Mouse (Mus musculus): ENCODE results near the gene Myo10.

Myo10 gene

GRCm38 (mm10) chr15:25794123-25794522, 171.8 kb downstream of the Myo10 start:
- DNase-seq (ENCODE audit: low read depth in 2 of 2, low spot score in 2 of 2): no peak

- no peak for DNase-seq (ENCODE audit: low read depth in 2 of 2, low spot score in 2 of 2)
These were observed 173.2 kb downstream of the Myo10 start for GRCm38 (mm10) chr15:25795496-25795895.

DNA sequence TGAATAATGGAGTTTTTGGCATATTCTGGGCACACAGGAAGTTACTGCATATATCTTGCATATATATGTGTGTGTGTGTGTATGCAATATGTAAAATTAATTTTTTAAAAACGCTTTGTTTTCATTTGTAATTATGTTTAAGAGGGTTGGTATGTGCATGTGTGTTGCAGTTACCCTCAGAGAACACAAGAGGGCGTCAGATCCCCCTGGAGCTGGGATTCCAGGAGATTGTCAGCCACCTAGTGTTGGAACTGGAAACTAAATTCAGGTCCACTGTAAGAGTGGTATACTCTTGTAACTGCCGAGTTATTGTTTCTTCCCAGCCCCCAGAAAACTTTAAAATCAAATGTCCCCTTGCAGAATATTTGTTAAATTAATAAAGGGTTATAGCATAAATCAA, 174.0 kb downstream of the Myo10 start:
- DNase-seq (ENCODE audit: low read depth in 2 of 2, low spot score in 2 of 2): peak; percentile 12 to 18

GRCm38 (mm10) chr15:25797179-25797578, 174.9 kb downstream of the Myo10 start:
- no peak for DNase-seq (ENCODE audit: low read depth in 2 of 2, low spot score in 2 of 2)

GRCm38 (mm10) chr15:25797888-25798287, 175.6 kb downstream of the Myo10 start:
- no peak for DNase-seq (ENCODE audit: low read depth in 2 of 2, low spot score in 2 of 2)

DNA sequence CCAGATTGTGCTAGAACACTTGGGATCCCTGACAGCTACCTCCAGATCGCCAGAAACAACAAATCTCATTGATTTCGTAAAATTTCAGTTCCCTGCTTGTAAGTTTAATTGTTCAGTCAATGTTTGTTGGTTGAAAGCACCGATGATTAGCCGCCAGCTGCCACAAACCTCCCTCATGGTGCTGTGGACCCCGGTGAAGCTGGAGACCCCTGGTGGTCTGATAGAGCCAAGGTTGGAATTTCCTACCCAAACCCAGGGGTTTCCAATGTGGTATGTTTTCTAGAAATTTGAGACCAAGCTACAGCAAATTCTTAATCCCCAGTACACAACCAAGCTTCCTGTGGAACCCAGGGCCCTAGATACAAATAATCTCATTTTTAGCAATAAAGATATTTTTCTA, 179.4 kb downstream of the Myo10 start:
- no peak for DNase-seq (ENCODE audit: low read depth in 2 of 2, low spot score in 2 of 2)

GRCm38 (mm10) chr15:25802194-25802593, 179.9 kb downstream of the Myo10 start:
- no peak for DNase-seq (ENCODE audit: low read depth in 2 of 2, low spot score in 2 of 2)

- DNase-seq (ENCODE audit: low read depth in 2 of 2, low spot score in 2 of 2): no peak
These were observed 180.8 kb downstream of the Myo10 start for GRCm38 (mm10) chr15:25803111-25803510.

DNA sequence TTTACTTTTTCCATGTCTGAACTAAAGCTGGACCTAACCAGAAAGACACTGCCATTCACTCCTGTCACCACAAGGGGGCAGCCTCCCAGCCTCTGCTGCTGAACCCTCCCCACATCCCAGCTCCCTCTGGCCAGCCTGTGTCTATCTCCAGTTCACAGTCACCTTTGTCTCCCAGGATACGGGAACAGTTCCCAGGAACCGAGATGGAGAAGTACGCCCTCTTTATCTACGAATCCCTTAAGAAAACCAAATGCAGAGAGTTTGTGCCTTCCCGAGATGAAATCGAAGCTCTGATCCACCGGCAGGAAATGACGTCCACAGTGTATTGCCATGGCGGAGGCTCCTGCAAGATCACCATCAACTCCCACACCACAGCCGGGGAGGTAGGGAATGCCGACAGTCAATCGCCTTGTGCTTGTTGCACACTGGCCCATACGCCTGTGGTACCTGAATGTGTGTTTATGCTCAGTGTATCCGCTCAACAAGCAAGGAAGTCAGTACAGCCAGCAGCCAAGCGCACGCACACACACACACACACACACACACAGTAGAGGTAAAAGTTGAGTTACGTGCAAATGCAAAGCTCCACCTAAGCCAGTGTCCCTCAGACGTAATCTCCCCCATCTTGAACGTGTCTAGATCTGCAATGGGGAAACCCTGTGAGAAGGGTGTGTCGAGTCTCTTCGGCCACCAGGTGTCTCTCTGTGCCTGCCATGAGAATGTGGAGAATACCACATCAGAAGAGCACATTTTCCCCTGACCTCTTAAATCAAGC, 183.2 kb downstream of the Myo10 start:
- peak; percentile 45 to 61 for DNase-seq (ENCODE audit: low read depth in 2 of 2, low spot score in 2 of 2)

DNA sequence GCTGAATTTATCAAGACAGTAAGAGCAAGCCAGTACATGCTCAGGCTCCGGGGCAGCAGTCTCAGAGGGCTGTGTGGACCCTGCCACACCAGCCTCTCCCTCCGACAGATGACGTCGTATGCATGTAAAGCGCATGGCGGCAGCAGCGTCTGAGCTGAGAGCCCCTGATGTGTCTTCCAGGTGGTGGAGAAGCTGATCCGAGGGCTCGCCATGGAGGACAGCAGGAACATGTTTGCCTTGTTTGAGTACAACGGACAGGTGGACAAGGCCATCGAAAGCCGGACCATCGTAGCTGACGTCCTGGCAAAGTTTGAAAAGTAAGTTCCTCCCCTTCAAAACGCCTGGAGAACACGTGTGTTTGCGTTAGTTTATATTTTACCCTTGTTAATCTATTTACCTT, 184.0 kb downstream of the Myo10 start:
- DNase-seq (ENCODE audit: low read depth in 2 of 2, low spot score in 2 of 2): no peak

DNA sequence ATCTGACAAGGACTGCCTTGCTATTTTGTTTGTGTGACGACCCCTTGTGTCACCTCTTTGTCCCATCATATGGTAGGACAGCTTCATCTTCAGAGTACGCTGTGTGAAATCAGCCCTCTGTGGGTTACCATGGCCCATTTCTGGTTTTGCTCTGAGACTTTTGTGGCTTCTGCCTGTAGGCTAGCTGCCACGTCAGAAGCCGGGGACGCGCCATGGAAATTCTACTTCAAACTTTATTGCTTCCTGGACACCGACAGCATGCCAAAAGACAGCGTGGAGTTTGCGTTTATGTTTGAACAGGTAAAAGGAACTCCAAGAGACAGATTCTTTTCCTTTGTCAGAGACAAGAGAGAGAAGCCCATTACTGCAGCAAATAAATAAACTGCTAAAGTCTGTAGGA, 184.6 kb downstream of the Myo10 start:
- no peak for DNase-seq (ENCODE audit: low read depth in 2 of 2, low spot score in 2 of 2)

DNA sequence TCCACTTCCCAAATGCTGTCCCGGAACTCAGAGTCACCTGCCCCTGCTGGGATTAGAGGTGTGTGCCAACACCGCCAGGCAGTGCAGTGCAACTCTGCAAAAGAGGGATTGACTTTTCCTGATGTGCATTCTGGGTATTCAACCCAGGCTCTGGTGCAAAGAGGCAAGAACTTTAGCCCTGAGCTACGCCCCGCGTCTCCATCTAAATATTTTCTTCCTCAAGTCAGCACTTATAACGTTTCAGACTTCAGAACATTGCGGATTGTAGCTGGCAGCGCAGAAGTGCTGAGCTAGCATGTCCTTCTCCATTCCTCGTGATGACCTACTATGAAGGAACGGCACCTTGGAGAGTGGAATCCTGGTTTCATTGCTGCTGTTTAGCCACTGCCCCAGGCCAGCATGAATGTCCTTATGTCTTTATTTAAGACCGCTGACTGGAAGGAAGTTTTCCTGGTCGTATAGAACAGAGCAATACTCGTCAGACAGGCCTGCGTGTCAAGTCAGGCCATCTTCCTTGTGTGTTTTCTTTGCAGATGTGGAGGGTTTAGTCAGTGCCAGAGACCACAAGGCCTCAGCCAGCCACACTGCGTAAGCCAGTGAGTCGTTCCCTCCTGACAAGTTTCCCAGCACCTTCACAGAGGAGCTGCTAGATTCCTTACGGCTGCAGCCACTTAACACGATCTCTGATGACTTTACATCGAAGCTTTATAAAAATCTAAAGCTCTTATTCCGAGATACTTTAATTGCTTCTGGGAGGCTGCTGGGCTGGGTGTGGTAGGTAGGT, 186.5 kb downstream of the Myo10 start:
- DNase-seq (ENCODE audit: low read depth in 2 of 2, low spot score in 2 of 2): no peak

DNA sequence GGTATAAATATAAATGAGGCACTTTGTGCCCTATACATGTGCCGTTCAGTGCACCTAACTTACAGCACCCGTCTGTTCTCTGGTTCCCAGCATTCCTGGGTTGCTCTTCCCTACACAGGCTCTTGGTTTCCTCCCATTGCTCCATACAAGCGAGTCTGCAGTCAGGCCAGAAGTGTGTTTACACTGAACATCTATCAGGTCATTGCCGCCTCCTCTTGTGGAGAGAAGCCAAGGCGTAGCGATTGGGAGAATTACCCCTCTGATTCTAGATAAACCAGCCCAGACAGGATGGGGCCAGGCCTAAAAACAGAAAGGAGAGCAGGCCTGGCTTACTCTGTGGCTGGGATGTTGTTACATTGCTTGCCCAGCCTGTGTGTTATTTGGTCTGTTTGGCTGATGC, 187.3 kb downstream of the Myo10 start:
- no peak for DNase-seq (ENCODE audit: low read depth in 2 of 2, low spot score in 2 of 2)

DNA sequence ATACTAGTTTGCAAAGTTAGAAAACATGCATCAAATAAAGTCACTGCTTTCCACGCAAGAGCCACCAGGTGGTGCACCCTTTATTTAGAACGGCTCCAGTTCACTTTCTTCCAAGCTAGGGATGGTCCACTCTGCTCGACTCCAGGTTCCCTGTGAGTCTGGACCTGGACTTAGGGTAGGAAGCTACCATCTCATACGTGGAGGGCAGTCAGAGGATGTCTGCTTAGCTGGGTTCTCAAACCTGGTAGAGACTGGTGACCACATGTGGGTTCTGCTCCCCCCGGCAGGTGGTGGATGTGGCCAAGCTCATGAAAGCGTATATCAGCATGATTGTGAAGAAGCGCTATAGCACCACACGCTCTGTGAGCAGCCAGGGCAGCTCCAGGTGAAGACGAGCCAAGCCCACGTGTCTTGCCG, 189.5 kb downstream of the Myo10 start:
- DNase-seq (ENCODE audit: low read depth in 2 of 2, low spot score in 2 of 2): peak; percentile 21 to 49

DNA sequence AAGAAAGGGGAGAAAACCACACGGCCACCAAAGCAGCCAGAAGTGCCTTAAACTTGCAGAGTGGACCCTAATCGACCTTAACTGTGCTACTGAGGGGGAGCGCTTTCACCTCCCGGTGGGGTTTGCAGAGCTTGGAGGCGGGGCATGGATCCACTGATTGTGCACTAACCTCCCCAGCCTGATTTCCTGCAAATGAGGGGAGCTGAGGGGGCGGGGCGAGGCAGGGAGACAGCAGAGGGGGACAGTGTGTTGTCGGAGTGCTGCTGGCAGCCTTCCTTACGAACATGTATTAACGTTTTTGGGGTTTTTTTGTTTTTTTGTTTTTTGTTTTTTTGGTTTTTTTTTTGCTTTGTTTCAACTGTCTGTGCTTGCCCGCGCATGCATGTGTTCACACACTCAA, 190.2 kb downstream of the Myo10 start:
- peak in 1 of 2 experiments; percentile 18 for DNase-seq (ENCODE audit: low read depth in 2 of 2, low spot score in 2 of 2)

GRCm38 (mm10) chr15:25814535-25814934, 192.2 kb downstream of the Myo10 start:
- no peak for DNase-seq (ENCODE audit: low read depth in 2 of 2, low spot score in 2 of 2)

GRCm38 (mm10) chr15:25817191-25817590, 194.9 kb downstream of the Myo10 start:
- DNase-seq (ENCODE audit: low read depth in 2 of 2, low spot score in 2 of 2): no peak

DNA sequence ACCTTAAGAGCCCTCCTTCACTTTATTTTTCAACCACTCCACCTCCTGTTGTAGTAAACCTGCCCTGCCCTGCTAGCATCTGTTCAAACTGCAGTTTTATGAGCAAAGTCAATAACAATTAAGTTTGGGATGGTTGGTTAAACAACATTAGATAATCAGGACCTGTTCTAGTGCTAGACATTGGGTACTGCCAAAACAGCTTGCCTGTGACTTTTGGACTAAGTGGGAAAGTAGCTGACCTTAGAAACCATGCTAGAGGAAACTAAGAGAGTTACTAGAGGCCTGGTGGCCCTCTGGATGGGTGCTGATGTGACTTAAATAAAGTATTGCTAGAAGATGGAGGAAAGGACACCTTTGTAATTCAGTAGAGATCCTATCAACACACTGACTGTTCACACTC, 199.7 kb downstream of the Myo10 start:
- DNase-seq (ENCODE audit: low read depth in 2 of 2, low spot score in 2 of 2): no peak

DNA sequence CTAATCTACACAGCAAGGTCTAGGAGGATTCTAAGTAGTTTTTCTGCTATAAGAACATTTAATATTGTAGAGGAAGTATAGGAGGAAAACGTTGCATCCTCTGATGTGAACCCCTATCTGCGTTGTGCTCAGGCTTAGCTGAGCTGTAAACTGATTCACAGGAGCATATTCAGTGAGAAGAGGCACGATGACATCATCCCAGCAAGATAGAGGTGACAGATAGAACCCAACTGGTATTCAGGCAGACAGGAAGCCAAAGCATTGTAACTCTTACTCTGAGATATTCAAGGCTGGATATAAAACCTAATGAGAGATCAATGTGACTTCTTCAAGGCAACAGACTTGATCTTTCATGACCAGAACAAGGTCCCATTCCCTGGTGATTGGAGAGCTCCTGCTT, 200.3 kb downstream of the Myo10 start:
- DNase-seq (ENCODE audit: low read depth in 2 of 2, low spot score in 2 of 2): no peak

- DNase-seq (ENCODE audit: low read depth in 2 of 2, low spot score in 2 of 2): no peak
These were observed 204.2 kb downstream of the Myo10 start for GRCm38 (mm10) chr15:25826531-25826961.

DNA sequence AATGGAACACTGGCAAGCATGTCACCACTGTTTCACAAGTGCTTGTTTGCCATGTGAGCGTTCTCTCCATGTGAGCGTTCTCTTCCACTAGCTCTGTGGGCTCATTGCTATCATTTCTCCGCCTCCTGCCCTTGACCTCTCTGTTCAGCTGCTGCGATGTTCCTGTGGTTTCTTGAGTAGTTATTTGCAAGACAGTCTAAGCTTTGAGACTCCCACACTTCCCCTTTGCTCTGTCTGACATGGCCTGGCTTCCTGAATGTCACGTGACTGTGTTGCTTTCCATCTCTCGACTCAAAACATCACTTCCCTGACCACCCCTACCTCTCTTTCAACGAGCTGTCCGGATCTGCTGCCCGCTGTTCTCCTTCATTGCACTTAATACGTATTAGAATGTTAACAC, 206.1 kb downstream of the Myo10 start:
- DNase-seq (ENCODE audit: low read depth in 2 of 2, low spot score in 2 of 2): no peak

- no peak for DNase-seq (ENCODE audit: low read depth in 2 of 2, low spot score in 2 of 2)
These were observed 208.1 kb downstream of the Myo10 start for GRCm38 (mm10) chr15:25830426-25830825.

All from CD8-positive naive resting alpha-beta T cell, adult 2 months (primary cell).